Mouse (Mus musculus) brain, embryonic 14.5 days (tissue): ENCODE measurements around the gene Pcyt2.

Source experiments
- CTCF ChIP-seq: fragments of 200-500 bp; IDR thresholded peaks from 2 replicates; pipeline ENCODE4 v1.5.1; 2012; ENCODE audit warnings: inconsistent platforms, mild to moderate bottlenecking, moderate library complexity, borderline replicate concordance; ENCODE audit not compliant: insufficient read depth, insufficient read length; ENCODE audit errors: extremely low read depth
- POLR2A ChIP-seq: fragments of 200-500 bp; IDR thresholded peaks from 2 replicates; pipeline ENCODE4 v1.6.1; 2012; ENCODE audit warnings: mild to moderate bottlenecking, inconsistent platforms, borderline replicate concordance; ENCODE audit not compliant: poor library complexity, insufficient read depth, insufficient read length, severe bottlenecking; ENCODE audit errors: extremely low read depth

GRCm38 (mm10) chr11:120663714-120664113 is 46.0 kb upstream of the Pcyt2 start:
- TF ChIP-seq POLR2A: no peak
- TF ChIP-seq CTCF: no peak
